Mouse (Mus musculus) ES-E14 (cell line): ENCODE data around the gene Cplx3.

Experiments
- MAFK ChIP-seq: IDR thresholded peaks from 2 replicates; pipeline ENCODE4 v1.6.1; 2014; ENCODE audit warnings: mild to moderate bottlenecking, low read depth, low read length, inconsistent platforms; ENCODE audit not compliant: insufficient read depth
- ZC3H11A ChIP-seq: IDR thresholded peaks from 2 replicates; pipeline ENCODE4 v1.6.1; 2012; ENCODE audit warnings: low read depth, mild to moderate bottlenecking, inconsistent platforms, low read length, borderline replicate concordance
- ZNF384 ChIP-seq: IDR thresholded peaks from 2 replicates; pipeline ENCODE4 v1.6.1; 2012; ENCODE audit warnings: low read depth, low read length, inconsistent platforms

DNA sequence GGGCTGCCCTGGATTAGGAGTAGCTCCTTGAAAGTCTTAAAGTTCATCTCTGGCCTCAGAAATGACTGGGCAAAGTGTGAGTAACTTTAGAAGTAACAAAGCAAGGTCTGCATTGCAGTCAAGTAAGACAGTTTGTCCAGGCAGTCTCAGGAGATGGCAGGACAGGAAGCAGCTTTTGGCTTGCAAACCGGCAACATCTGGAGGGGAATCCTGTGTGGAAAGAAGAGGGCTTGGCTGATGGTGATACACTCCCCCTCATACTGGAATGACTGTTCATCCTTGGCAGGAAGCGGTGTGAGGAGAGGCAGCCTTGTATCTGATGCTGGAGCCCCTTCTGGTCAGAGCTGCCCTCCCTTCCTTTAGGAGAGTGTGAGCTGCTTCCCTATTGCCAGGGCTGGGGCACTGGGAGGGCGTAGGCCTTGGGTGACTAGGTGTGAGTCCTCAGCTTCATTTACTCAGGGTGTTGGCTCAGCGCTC lies 43.1 kb downstream of the Cplx3 start:
- TF ChIP-seq MAFK (no peak), ZNF384 (no peak), ZC3H11A (no peak)
